Mouse (Mus musculus) myocyte (in vitro differentiated cells): Measurements from ENCODE around the gene Alk.

Experiments
- CEBPB ChIP-seq: IDR thresholded peaks from 2 replicates; pipeline ENCODE4 v1.6.1; 2011; ENCODE audit warnings: mild to moderate bottlenecking, moderate library complexity; ENCODE audit not compliant: poor library complexity, insufficient read depth, severe bottlenecking
- E2F4 ChIP-seq: IDR thresholded peaks from one replicate; pipeline ENCODE4 v1.6.1; 2011; ENCODE audit warnings: mild to moderate bottlenecking, control low read depth, moderate library complexity; ENCODE audit not compliant: insufficient read depth
- MAX ChIP-seq: IDR thresholded peaks from one replicate; pipeline ENCODE4 v1.6.1; 2011; ENCODE audit warnings: low read depth, mild to moderate bottlenecking, control low read depth
- MYOD1 ChIP-seq, 3 experiments: IDR thresholded peaks; one replicate each; pipeline ENCODE4 v1.6.1; 2011; ENCODE audit warnings: control low read depth in 2 of 3, low read depth in 2 of 3, mild to moderate bottlenecking in 2 of 3, moderate library complexity in 1 of 3; ENCODE audit not compliant: insufficient read length in 2 of 3, control insufficient read depth in 1 of 3
- MYOG ChIP-seq, 3 experiments: IDR thresholded peaks; one replicate each; pipeline ENCODE4 v1.6.1; 2011; ENCODE audit warnings: control low read depth in 2 of 3, low read depth in 2 of 3, mild to moderate bottlenecking in 2 of 3; ENCODE audit not compliant: insufficient read length in 2 of 3, control insufficient read depth in 1 of 3, insufficient read depth in 1 of 3
- POLR2A ChIP-seq: IDR thresholded peaks from one replicate; pipeline ENCODE4 v1.6.1; 2011; ENCODE audit warnings: low read depth, mild to moderate bottlenecking, control low read depth, moderate library complexity; ENCODE audit not compliant: insufficient read length
- POLR2AphosphoS2 ChIP-seq: IDR thresholded peaks from one replicate; pipeline ENCODE4 v1.6.1; 2011; ENCODE audit warnings: low read depth, control low read depth; ENCODE audit not compliant: insufficient read length
- REST ChIP-seq: IDR thresholded peaks from one replicate; pipeline ENCODE4 v1.6.1; 2011; ENCODE audit warnings: mild to moderate bottlenecking, control low read depth, moderate library complexity; ENCODE audit not compliant: insufficient read depth, insufficient read length
- SRF ChIP-seq: IDR thresholded peaks from one replicate; pipeline ENCODE4 v1.6.1; 2011; ENCODE audit warnings: low read depth; ENCODE audit not compliant: control insufficient read depth, insufficient read length
- TCF12 ChIP-seq: IDR thresholded peaks from one replicate; pipeline ENCODE4 v1.6.1; 2011; ENCODE audit warnings: mild to moderate bottlenecking, control low read depth; ENCODE audit not compliant: poor library complexity, insufficient read depth, severe bottlenecking
- TCF3 ChIP-seq: IDR thresholded peaks from one replicate; pipeline ENCODE4 v1.6.1; 2011; ENCODE audit warnings: low read depth, control low read depth; ENCODE audit not compliant: insufficient read length
- USF1 ChIP-seq: IDR thresholded peaks from one replicate; pipeline ENCODE4 v1.6.1; 2011; ENCODE audit warnings: low read depth, mild to moderate bottlenecking, control low read depth, moderate library complexity

DNA sequence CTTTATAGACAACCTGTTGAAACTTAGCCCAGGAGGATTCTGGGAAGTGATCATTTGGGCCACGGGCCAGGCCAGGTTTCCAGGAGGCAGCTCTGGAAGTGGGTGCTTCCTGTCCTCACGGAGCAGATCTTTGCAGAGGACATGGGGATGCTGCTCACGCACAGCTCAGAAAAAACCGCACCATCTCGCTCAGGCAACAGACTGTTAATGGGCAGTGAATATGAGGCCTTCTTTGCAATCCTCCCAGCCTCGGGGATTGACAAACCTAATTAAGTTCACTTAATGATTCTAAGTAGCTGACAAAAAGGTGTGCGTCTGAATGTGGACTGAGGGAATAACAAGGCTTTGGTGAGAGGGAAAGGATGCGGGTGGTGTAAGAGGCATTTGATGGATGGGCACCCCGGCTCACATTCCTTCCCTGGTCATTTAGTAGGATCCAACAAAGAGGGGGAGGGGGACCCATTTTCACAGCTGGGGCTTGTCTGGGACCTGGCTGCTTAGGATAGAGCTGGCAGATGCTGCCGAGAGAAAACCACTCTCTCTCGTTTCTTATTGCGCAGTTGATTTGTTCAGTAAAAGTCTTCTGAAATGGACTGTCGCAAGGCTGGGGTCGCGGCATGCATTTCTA lies 650.1 kb downstream of the Alk start:
- TF ChIP-seq POLR2A (no peak), TCF3 (no peak), USF1 (no peak), MAX (no peak), POLR2AphosphoS2 (no peak), E2F4 (no peak), TCF12 (no peak), SRF (no peak), REST (no peak), CEBPB (no peak), MYOG (IDR thresholded peaks at IDR 0.05; ENCODE audit: control insufficient read depth in 1 of 3, insufficient read depth in 1 of 3, insufficient read length in 2 of 3, low read depth in 2 of 3) (no peak), MYOD1 (IDR thresholded peaks at IDR 0.05; ENCODE audit: control insufficient read depth in 1 of 3, insufficient read length in 2 of 3, low read depth in 2 of 3) (no peak)
